Mouse (Mus musculus) ES-Bruce4 (cell line): ENCODE data around the gene Numbl.

Experiments
- EP300 ChIP-seq: IDR thresholded peaks from 2 replicates; pipeline ENCODE4 v1.6.1; 2011; ENCODE audit warnings: low read depth, low read length; ENCODE audit not compliant: insufficient read depth
- POLR2A ChIP-seq: IDR thresholded peaks from one replicate; pipeline ENCODE4 v1.8.1; 2011; ENCODE audit warnings: low read length; ENCODE audit not compliant: insufficient read depth

DNA sequence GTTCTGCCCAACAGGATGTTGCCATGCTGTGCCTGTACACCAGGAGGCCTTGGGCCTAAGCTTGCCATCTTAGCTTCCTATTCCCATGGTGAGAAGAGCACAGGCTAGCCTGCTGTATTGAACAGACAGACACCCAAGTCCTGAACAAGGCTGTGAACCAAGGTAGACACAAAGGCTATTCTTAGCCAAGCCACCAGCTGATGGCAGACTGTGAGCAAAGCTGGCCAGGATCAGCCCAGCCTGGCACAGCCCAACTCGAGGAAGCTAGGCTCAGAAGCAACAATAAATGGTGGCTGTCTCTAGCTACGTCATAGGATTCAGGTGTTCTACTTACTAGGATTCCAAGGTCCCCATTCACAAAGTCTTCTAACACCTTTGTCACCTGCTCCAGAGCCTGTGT lies 45.6 kb upstream of the Numbl start:
- no peak for TF ChIP-seq EP300
- TF ChIP-seq POLR2A = no peak
